Mouse (Mus musculus): ENCODE results near the gene Fam43a.

DNA sequence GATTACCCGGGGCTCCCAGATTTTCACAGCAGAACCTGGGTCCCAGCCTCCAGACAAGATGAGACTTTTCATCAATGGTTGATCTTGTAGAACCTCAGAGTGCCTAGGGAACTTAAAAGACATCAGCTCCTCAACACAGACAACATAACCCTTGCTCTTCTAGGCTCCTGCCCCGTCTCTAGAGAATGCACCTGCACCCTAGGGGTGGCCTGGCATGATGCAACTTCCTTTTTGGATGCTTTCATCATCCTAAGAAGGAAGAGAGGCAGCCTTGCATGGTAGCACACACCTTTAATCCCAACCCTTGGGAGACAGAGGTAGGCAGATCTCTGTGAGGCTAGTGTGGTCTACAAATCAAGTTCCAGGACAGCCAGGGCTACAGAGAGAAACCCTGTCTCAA is 25.1 kb downstream of the Fam43a start:
- TF ChIP-seq CTCF (IDR thresholded peaks at IDR 0.05; ENCODE audit: insufficient read depth, low read length) = no peak
- no peak for TF ChIP-seq POLR2A (IDR thresholded peaks at IDR 0.05; ENCODE audit: borderline replicate concordance, extremely low read depth, low read depth, low read length)
